Mouse (Mus musculus): ENCODE data around the gene Map2k6. TPM values are rescaled to one million over a fixed set of nuclear protein-coding genes. Genes with fewer than 3 reads are reported as not detected.

Gene Map2k6
- polyA plus RNA-seq, 1 experiment from 2014 or later = 24.4 TPM

DNA sequence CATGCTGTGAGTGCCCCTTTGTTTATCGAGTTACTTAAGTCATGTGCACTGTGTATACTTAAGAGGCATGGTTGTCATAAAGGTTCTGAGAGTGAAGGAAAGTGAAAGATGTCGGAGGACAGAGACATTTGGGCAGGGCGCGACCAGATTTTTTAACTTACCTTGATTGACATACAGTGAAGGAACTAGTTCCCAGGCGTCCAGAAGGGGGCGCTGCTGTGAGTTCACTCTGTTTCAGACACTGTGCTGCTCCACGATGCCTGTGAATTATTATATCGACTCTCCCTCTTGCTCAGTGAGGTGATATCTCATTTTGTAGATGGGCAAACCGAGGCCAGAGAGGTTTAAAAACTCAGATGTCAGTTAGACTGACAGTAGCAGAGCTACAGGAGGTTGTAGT lies 10.9 kb downstream of the Map2k6 start:
- Histone ChIP-seq H3K27ac (replicated peaks) (no peak overlapping the region), H3K9ac (no peak overlapping the region), H3K4me2 (no peak overlapping the region), H3K36me3 (no peaks in the 10 kb centered on the region), H3K9me3 (no peaks in the 10 kb centered on the region), H3K27me3 (no peaks in the 10 kb centered on the region), H3K4me3 (no peak overlapping the region), H3K4me1 (replicated peaks) (no peaks in the 10 kb centered on the region)
- 73% methylated on average over 9 of the region's 9 CpGs for WGBS
- no peak for ATAC-seq (ENCODE audit: low read depth)

DNA sequence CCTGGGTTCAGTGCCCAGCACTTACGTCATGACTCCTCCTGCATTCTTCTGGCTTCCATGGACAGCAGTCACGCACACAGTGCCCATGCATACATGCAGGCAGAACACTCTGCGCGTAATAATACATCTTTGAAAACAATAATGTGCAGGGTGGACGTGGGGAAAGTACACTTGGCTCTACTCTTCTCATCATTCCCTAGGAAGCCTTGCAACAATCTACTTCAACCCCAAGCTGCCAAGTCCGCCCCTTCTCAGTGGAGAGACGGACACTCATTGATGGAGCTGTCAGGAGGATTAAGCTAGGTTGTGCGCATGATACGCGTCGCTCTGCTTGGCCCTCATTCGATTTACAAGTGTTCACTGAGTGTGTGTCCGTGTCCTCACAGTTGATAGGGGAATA lies 12.7 kb downstream of the Map2k6 start:
- Histone ChIP-seq H3K9me3 (no peaks in the 10 kb centered on the region), H3K4me3 (no peak overlapping the region), H3K4me1 (replicated peaks) (0 out of 2 replicates have a peak, but pooled peaks cover 5% of the 10 kb centered on the region), H3K4me2 (no peak overlapping the region), H3K27ac (replicated peaks) (no peak overlapping the region), H3K27me3 (no peaks in the 10 kb centered on the region), H3K36me3 (no peaks in the 10 kb centered on the region), H3K9ac (no peak overlapping the region)
- no peak for ATAC-seq (ENCODE audit: low read depth)
- WGBS = 94% methylated on average over 13 of the region's 13 CpGs

DNA sequence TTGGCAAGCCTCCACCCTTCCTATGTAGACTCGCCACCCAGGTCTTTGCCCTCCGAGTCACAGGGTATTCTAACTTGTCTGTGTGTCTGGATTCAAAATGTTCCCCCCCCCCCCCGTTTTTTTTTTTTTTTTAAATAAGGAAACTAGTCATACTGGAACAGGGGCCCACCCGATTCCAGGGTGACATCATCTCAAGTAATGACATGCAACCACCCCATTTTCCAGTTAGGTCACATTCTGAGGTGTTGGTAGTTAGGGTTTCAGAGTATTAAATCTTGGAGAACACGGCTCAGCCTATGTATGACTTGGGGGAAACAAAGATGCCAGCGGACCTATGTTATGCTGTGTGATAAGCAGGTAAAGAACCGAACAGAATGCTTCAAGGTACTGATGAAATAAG lies 15.3 kb downstream of the Map2k6 start:
- Histone ChIP-seq H3K27ac (replicated peaks) (no peak overlapping the region), H3K4me1 (replicated peaks) (0 out of 2 replicates have a peak, but pooled peaks cover 8% of the 10 kb centered on the region), H3K9me3 (no peaks in the 10 kb centered on the region), H3K27me3 (no peaks in the 10 kb centered on the region), H3K9ac (no peak overlapping the region), H3K36me3 (no peaks in the 10 kb centered on the region; the same call in 1 of the 2 replicates), H3K4me2 (no peak overlapping the region), H3K4me3 (no peak overlapping the region)
- whole genome bisulfite sequencing = 91% methylated on average over 7 of the region's 7 CpGs
- ATAC-seq (ENCODE audit: low read depth) = no peak

DNA sequence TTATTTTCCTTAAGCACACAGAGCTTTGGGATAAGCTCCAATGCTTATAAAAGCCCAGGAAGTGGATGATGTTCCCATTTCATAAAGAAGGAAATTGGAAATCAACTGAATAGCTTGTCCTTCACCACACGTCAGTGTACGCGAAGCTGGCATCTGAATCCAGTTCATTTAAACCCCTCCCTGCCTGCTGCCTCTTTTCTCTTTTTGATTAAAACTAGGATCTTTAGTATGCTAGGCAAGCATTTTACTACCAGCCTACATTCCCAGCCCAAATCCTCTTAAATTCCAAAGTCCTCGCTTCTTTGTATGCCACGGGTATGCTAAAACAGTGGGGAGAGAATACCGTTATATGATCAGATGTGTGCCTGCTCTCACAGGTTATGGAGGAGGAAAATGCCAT lies 17.8 kb downstream of the Map2k6 start:
- no peak overlapping the region for H3K9ac ChIP-seq
- H3K27ac ChIP-seq (replicated peaks) = no peak overlapping the region
- ATAC-seq (ENCODE audit: low read depth) = no peak
- H3K4me1 ChIP-seq (replicated peaks) = 0 out of 2 replicates have a peak, but pooled peaks cover 8% of the 10 kb centered on the region
- H3K36me3 ChIP-seq = no peaks in the 10 kb centered on the region; the same call in 1 of the 2 replicates
- 82% methylated on average over 6 of the region's 6 CpGs for WGBS
- H3K9me3 ChIP-seq = no peaks in the 10 kb centered on the region
- H3K27me3 ChIP-seq = no peaks in the 10 kb centered on the region
- no peak overlapping the region for H3K4me2 ChIP-seq
- H3K4me3 ChIP-seq = no peak overlapping the region

DNA sequence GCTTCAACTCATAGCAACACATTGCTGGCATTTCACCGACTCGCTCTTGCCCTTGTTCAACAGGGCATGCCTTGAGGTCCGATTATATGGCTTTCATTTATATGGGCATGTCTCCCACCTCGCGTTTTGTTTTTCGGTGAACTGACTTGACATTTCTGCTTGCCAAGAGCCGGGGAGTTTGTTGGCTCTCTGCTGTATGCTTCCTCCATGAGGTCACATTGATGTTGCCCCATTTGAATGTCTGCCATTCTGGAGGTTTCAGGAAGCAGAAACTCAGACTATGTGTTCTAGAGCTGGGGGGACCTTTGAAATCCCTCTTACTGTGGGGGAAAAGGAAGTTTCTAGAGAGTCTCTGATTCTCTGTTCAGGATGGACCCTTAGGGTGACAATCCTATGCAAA lies 21.5 kb downstream of the Map2k6 start:
- Histone ChIP-seq H3K4me2 (no peak overlapping the region), H3K27ac (replicated peaks) (no peak overlapping the region), H3K4me3 (no peak overlapping the region), H3K36me3 (no peaks in the 10 kb centered on the region; the same call in 1 of the 2 replicates), H3K27me3 (no peaks in the 10 kb centered on the region), H3K4me1 (replicated peaks) (0 out of 2 replicates have a peak, but pooled peaks cover 8% of the 10 kb centered on the region), H3K9me3 (no peaks in the 10 kb centered on the region), H3K9ac (no peak overlapping the region)
- ATAC-seq (ENCODE audit: low read depth) = no peak
- 92% methylated on average over 7 of the region's 7 CpGs for WGBS

DNA sequence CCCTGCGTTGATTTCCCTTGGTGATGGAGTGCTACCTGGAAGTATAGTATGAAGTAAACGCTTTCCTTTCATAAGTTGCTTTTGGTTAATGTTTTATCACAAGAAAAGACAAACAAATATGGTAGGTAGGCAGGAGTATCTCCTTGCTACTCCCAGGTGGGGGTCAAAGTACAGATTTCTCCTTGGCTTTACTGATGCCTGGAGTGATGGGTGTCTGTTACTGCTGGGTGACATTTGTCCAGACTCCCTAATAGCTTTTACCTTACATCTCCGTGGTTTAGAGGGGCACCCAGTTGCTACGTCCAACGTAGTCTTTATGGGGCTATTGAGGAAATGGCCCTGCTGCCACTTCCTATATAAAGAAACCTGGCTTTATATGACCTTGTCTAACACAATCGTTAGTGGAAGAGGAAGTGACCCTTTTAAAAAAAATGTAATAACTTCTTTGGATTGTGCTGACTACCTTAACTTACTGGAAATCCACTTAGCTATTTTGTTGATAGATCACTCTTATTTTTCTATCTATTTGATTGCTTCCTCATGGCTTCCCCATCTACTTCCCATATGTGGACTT lies 27.7 kb downstream of the Map2k6 start:
- no peak overlapping the region for H3K9ac ChIP-seq
- H3K27ac ChIP-seq (replicated peaks) = peak overlapping the region; percentile 20; the same call in 1 of the 2 replicates
- H3K36me3 ChIP-seq = no peaks in the 10 kb centered on the region
- no peak for ATAC-seq (ENCODE audit: low read depth)
- no peak overlapping the region for H3K4me2 ChIP-seq
- H3K9me3 ChIP-seq = no peaks in the 10 kb centered on the region
- 68% methylated on average over 6 of the region's 6 CpGs for WGBS
- H3K4me1 ChIP-seq (replicated peaks) = peaks cover 15% of the 10 kb centered on the region
- no peaks in the 10 kb centered on the region for H3K27me3 ChIP-seq
- H3K4me3 ChIP-seq = no peak overlapping the region

DNA sequence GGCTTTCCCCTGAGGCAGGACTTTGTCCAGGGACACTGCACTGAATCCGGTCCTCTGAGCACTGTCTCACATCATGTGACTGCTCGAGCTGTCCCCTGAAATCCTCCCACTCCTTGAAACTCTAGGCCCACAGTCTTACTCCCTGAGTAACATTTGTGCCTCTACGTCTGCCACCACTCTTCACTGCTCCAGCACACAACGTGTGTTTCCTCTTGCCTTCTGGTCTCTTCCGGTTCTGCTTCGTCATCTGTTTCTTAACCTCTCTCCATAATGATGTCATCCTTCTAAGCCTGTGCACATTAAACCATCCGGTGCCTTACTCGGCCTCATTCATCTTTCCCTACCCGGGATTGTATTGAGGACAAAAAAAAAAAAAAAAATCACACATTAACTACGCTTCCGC lies 28.2 kb downstream of the Map2k6 start:
- H3K9me3 ChIP-seq = no peaks in the 10 kb centered on the region
- H3K36me3 ChIP-seq = no peaks in the 10 kb centered on the region
- 42% methylated on average over 11 of the region's 11 CpGs for WGBS
- H3K27ac ChIP-seq (replicated peaks) = peak overlapping the region; percentile 20; the same call in 1 of the 2 replicates
- no peak; the same call in 1 of the 2 replicates for ATAC-seq (ENCODE audit: low read depth)
- peaks cover 15% of the 10 kb centered on the region for H3K4me1 ChIP-seq (replicated peaks)
- no peaks in the 10 kb centered on the region for H3K27me3 ChIP-seq
- H3K4me3 ChIP-seq = no peak overlapping the region
- no peak overlapping the region for H3K4me2 ChIP-seq
- 0 out of 2 replicates have a peak overlapping the region, but pooled peaks have one; percentile 5 for H3K9ac ChIP-seq

DNA sequence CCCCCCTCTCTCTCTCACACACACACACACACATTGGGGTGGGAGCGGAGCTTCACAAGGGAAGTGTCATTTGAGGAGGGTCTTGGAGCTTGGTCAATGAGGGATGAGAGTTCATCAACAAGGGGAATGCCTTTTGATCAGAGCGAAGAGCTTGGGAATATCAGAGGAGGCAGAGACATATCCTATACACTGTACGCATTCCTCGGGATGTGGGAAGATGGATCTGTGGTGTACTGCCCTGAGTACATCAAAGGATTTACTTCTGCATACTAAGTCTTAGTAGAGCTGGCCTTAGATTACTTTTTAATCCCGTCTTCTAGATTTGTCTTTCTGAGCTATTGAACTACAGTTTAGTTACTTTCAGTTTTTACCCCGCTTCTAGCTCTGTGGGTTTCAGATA lies 30.1 kb downstream of the Map2k6 start:
- Histone ChIP-seq H3K9me3 (no peaks in the 10 kb centered on the region), H3K36me3 (no peaks in the 10 kb centered on the region), H3K4me3 (no peak overlapping the region), H3K9ac (no peak overlapping the region), H3K27ac (replicated peaks) (no peak overlapping the region), H3K4me2 (no peak overlapping the region), H3K4me1 (replicated peaks) (peaks cover 15% of the 10 kb centered on the region), H3K27me3 (no peaks in the 10 kb centered on the region)
- 88% methylated on average over 6 of the region's 6 CpGs for WGBS
- ATAC-seq (ENCODE audit: low read depth) = no peak

DNA sequence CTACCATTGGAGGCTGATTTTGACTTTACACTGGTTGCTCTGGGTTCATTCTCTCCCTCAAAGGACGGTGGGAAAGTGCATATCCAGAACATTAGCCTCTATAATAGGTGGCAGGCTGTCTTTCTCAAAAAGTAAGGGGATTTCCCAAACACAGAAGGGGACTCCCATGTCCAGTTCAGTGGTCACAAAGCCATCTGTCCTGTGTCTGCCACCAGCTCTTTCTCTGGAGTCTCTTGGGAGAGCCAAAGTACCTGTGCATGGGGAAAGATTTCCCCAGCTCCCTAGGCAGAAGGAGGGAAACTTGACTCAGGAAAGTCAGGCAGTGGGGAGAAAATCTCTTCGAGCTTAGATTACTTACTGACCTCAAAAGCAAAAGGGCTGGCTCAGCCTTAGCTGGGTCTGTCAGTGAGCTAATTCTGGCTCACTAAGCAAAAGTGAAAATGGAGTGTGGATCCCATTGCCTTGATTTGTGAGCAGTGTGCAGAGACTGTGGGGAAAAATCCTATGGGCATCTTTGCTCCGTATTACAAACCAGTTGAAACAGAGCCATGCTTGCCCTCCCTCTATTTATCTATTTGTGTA lies 31.0 kb downstream of the Map2k6 start:
- Histone ChIP-seq H3K27ac (replicated peaks) (no peak overlapping the region), H3K4me3 (no peak overlapping the region), H3K4me1 (replicated peaks) (peaks cover 15% of the 10 kb centered on the region), H3K9me3 (no peaks in the 10 kb centered on the region), H3K36me3 (no peaks in the 10 kb centered on the region), H3K27me3 (no peaks in the 10 kb centered on the region), H3K4me2 (no peak overlapping the region), H3K9ac (no peak overlapping the region)
- ATAC-seq (ENCODE audit: low read depth) = no peak
- 79% methylated on average over 3 of the region's 3 CpGs for WGBS

DNA sequence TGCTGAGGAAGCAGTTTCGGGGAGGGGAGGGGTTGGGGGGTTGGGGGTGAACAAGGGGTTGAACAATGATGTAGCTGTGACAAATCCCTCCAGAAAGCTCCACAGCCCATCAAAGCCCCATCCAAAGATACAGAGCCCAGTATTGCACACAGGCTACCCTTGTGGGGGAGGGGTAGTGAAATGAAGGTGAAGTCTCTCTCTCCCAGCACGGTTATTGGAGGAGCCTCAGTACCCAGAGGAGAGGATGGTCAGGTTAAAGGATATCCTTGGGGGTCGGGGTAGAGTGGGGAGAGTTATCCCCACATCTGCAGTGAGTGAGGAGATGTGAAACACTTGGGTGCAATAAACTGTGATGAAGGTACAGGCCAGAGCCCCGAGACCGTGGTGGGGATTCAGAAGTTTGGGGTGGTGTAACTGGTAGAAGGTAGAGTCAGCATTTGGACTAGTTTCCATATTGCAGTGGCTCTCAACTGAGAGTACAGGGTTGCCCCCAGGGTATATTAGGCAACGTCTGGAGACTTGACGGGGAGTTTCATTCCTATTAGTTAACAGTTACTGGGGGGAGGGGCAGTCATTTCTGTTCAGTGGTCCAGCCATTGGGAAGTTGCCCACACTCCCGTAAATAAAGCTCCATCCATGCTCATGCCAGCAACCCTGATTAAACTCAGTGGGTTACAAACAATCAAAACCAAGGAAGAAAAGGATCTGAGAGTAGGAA lies 37.1 kb downstream of the Map2k6 start:
- Histone ChIP-seq H3K36me3 (no peaks in the 10 kb centered on the region), H3K9me3 (no peaks in the 10 kb centered on the region), H3K27ac (replicated peaks) (no peak overlapping the region), H3K4me1 (replicated peaks) (peaks cover 17% of the 10 kb centered on the region), H3K4me2 (no peak overlapping the region), H3K4me3 (no peak overlapping the region), H3K9ac (no peak overlapping the region), H3K27me3 (no peaks in the 10 kb centered on the region)
- ATAC-seq (ENCODE audit: low read depth) = no peak
- 64% methylated on average over 8 of the region's 8 CpGs for WGBS

DNA sequence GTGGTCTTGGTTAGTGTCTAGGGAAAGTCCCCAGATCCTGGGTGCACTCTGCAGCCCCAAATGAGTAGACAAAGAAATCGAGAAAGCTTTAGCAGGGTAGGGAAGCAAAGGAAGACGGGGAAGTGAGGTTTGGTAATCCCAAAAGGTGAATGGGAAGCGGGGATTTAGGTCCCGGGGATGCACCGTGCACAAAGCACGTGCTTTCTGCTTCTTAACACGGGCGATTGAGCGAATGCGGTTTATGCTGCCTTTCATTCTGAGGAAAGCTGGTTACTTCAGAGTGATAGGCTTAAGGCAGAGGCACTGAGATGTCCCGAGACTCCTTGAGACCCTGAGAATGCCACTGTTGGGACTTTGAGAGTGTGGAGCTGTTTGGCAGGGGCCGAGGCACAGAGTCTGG lies 38.1 kb downstream of the Map2k6 start:
- Histone ChIP-seq H3K27ac (replicated peaks) (no peak overlapping the region), H3K9ac (no peak overlapping the region), H3K4me1 (replicated peaks) (peaks cover 17% of the 10 kb centered on the region), H3K27me3 (no peaks in the 10 kb centered on the region), H3K36me3 (no peaks in the 10 kb centered on the region), H3K9me3 (no peaks in the 10 kb centered on the region), H3K4me2 (no peak overlapping the region), H3K4me3 (no peak overlapping the region)
- WGBS = 70% methylated on average over 12 of the region's 12 CpGs
- ATAC-seq (ENCODE audit: low read depth) = no peak

DNA sequence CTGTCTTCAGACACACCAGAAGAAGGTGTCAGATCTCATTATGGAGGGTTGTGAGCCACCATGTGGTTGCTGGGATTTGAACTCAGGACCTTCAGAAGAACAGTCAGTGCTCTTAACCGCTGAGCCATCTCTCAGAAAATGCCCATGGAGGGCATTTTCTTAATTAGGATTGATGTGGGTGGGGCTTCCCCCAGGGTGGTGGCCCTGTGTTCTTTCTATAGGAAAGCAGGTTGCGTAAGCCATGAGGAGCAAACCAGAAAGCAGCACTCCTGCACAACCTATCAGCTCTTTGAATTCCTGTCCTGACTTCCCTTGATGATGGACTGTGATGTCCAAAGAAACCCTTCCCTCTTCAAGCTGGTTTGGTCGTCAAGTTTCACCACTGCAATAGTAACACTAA lies 39.2 kb downstream of the Map2k6 start:
- no peak overlapping the region for H3K4me2 ChIP-seq
- WGBS = 95% methylated on average over 3 of the region's 3 CpGs
- H3K4me3 ChIP-seq = no peak overlapping the region
- H3K4me1 ChIP-seq (replicated peaks) = peaks cover 17% of the 10 kb centered on the region
- no peaks in the 10 kb centered on the region for H3K9me3 ChIP-seq
- H3K27ac ChIP-seq (replicated peaks) = no peak overlapping the region
- no peaks in the 10 kb centered on the region for H3K27me3 ChIP-seq
- ATAC-seq (ENCODE audit: low read depth) = no peak
- no peaks in the 10 kb centered on the region for H3K36me3 ChIP-seq
- H3K9ac ChIP-seq = no peak overlapping the region

Measured in neural tube, embryonic 13.5 days (tissue).